Mouse (Mus musculus) retina, postnatal 1 day (tissue): ENCODE results near the gene Dnajc12.
"Not testable (repeated sequence)": the region's sequence is repeated elsewhere in the genome, so short reads cannot be mapped to it uniquely, and the experiment has no call there.

Source experiments
- DNase-seq: peaks from one replicate; pipeline ENCODE4 v3.0.0-alpha.2; 2012

Gene Dnajc12

GRCm38 (mm10) chr10:63432099-63432498 lies 49.9 kb downstream of the Dnajc12 start:
- no peak for DNase-seq

- no peak for DNase-seq
These were observed 50.6 kb downstream of the Dnajc12 start for GRCm38 (mm10) chr10:63432887-63433286.

GRCm38 (mm10) chr10:63438736-63439262 lies 56.6 kb downstream of the Dnajc12 start:
- DNase-seq: no peak

GRCm38 (mm10) chr10:63439694-63440228 lies 57.5 kb downstream of the Dnajc12 start:
- DNase-seq: no peak

- not testable (repeated sequence) for DNase-seq
These were observed 62.6 kb downstream of the Dnajc12 start for GRCm38 (mm10) chr10:63444602-63445387.

GRCm38 (mm10) chr10:63453926-63454325 lies 71.7 kb downstream of the Dnajc12 start:
- no peak for DNase-seq

GRCm38 (mm10) chr10:63455110-63455878 lies 73.1 kb downstream of the Dnajc12 start:
- DNase-seq: peak; percentile 45

- no peak for DNase-seq
These were observed 75.3 kb downstream of the Dnajc12 start for GRCm38 (mm10) chr10:63457292-63458128.
